Mouse (Mus musculus): ENCODE results near the gene Ptprd. TPM values are rescaled to one million over a fixed set of nuclear protein-coding genes. Genes with fewer than 3 reads are reported as not detected.
"Not testable (repeated sequence)": the region's sequence is repeated elsewhere in the genome, so short reads cannot be mapped to it uniquely, and the experiment has no call there.

The Ptprd gene
- polyA plus RNA-seq, 1 experiment from 2014 or later: 13.9 TPM

GRCm38 (mm10) chr4:76071720-76072119 lies 2140.0 kb downstream of the Ptprd start:
- Histone ChIP-seq H3K4me3 (replicated peaks) (no peak overlapping the region), H3K36me3 (no peaks in the 10 kb centered on the region), H3K27ac (no peak overlapping the region), H3K4me2 (no peak overlapping the region), H3K27me3 (replicated peaks) (no peaks in the 10 kb centered on the region), H3K9ac (no peak overlapping the region), H3K9me3 (no peaks in the 10 kb centered on the region), H3K4me1 (no peaks in the 10 kb centered on the region)
- ATAC-seq (ENCODE audit: insufficient read depth, low FRiP score, low read depth): no peak
- 82% methylated on average over 6 of the region's 6 CpGs for WGBS

- 68% methylated on average over 2 of the region's 2 CpGs for WGBS
- ATAC-seq (ENCODE audit: insufficient read depth, low FRiP score, low read depth): no peak
- Histone ChIP-seq H3K36me3 (no peaks in the 10 kb centered on the region), H3K9me3 (no peaks in the 10 kb centered on the region), H3K4me2 (no peak overlapping the region), H3K4me1 (no peaks in the 10 kb centered on the region), H3K4me3 (replicated peaks) (no peak overlapping the region), H3K9ac (no peak overlapping the region), H3K27me3 (replicated peaks) (no peaks in the 10 kb centered on the region), H3K27ac (no peak overlapping the region)
Measured at GRCm38 (mm10) chr4:76056836-76057235, 2154.9 kb downstream of the Ptprd start.

GRCm38 (mm10) chr4:76045650-76046049 lies 2166.1 kb downstream of the Ptprd start:
- no peaks in the 10 kb centered on the region for H3K9me3 ChIP-seq
- no peak overlapping the region for H3K4me3 ChIP-seq (replicated peaks)
- no peaks in the 10 kb centered on the region for H3K4me1 ChIP-seq
- WGBS: 46% methylated on average over 2 of the region's 2 CpGs
- H3K27me3 ChIP-seq (replicated peaks): no peaks in the 10 kb centered on the region
- no peak overlapping the region for H3K27ac ChIP-seq
- H3K4me2 ChIP-seq: no peak overlapping the region
- ATAC-seq (ENCODE audit: insufficient read depth, low FRiP score, low read depth): no peak
- H3K36me3 ChIP-seq: no peaks in the 10 kb centered on the region
- H3K9ac ChIP-seq: no peak overlapping the region

- H3K27ac ChIP-seq: no peak overlapping the region
- 39% methylated on average over 1 of the region's 1 CpGs for WGBS
- no peak for ATAC-seq (ENCODE audit: insufficient read depth, low FRiP score, low read depth)
- H3K4me3 ChIP-seq (replicated peaks): no peak overlapping the region
- no peaks in the 10 kb centered on the region for H3K4me1 ChIP-seq
- no peaks in the 10 kb centered on the region for H3K9me3 ChIP-seq
- no peaks in the 10 kb centered on the region for H3K27me3 ChIP-seq (replicated peaks)
- no peak overlapping the region for H3K9ac ChIP-seq
- no peaks in the 10 kb centered on the region for H3K36me3 ChIP-seq
- no peak overlapping the region for H3K4me2 ChIP-seq
Measured at GRCm38 (mm10) chr4:76044802-76045201, 2167.0 kb downstream of the Ptprd start.

- H3K4me2 ChIP-seq; H3K4me1 ChIP-seq; ATAC-seq (ENCODE audit: insufficient read depth, low FRiP score, low read depth); H3K4me3 ChIP-seq (replicated peaks); H3K9ac ChIP-seq; H3K9me3 ChIP-seq; H3K27ac ChIP-seq; H3K36me3 ChIP-seq; H3K27me3 ChIP-seq (replicated peaks): not testable (repeated sequence)
- 77% methylated on average over 4 of the region's 4 CpGs for WGBS
Measured at GRCm38 (mm10) chr4:76037178-76037577, 2174.6 kb downstream of the Ptprd start.

- Histone ChIP-seq H3K4me1 (no peaks in the 10 kb centered on the region), H3K27ac (no peak overlapping the region), H3K36me3 (no peaks in the 10 kb centered on the region), H3K4me3 (replicated peaks) (no peak overlapping the region), H3K9me3 (no peaks in the 10 kb centered on the region), H3K9ac (no peak overlapping the region), H3K4me2 (no peak overlapping the region), H3K27me3 (replicated peaks) (no peaks in the 10 kb centered on the region)
- no peak for ATAC-seq (ENCODE audit: insufficient read depth, low FRiP score, low read depth)
- 80% methylated on average over 8 of the region's 8 CpGs for WGBS
Measured at GRCm38 (mm10) chr4:76025571-76026325, 2186.0 kb downstream of the Ptprd start.

- no peaks in the 10 kb centered on the region for H3K4me1 ChIP-seq
- no peak overlapping the region for H3K9ac ChIP-seq
- ATAC-seq (ENCODE audit: insufficient read depth, low FRiP score, low read depth): no peak
- H3K36me3 ChIP-seq: no peaks in the 10 kb centered on the region
- H3K9me3 ChIP-seq: no peaks in the 10 kb centered on the region
- H3K4me2 ChIP-seq: no peak overlapping the region
- H3K27ac ChIP-seq: no peak overlapping the region
- 70% methylated on average over 3 of the region's 3 CpGs for WGBS
- H3K4me3 ChIP-seq (replicated peaks): no peak overlapping the region
- no peaks in the 10 kb centered on the region for H3K27me3 ChIP-seq (replicated peaks)
Measured at GRCm38 (mm10) chr4:76024502-76024821, 2187.3 kb downstream of the Ptprd start.

- H3K27ac ChIP-seq: no peak overlapping the region
- H3K4me1 ChIP-seq: no peaks in the 10 kb centered on the region
Measured at GRCm38 (mm10) chr4:76023756-76024501, 2187.8 kb downstream of the Ptprd start.

GRCm38 (mm10) chr4:76021670-76022069 lies 2190.1 kb downstream of the Ptprd start:
- no peak for ATAC-seq (ENCODE audit: insufficient read depth, low FRiP score, low read depth)
- Histone ChIP-seq H3K27me3 (replicated peaks) (no peaks in the 10 kb centered on the region), H3K27ac (no peak overlapping the region), H3K9me3 (no peaks in the 10 kb centered on the region), H3K4me2 (no peak overlapping the region), H3K4me1 (no peaks in the 10 kb centered on the region), H3K36me3 (no peaks in the 10 kb centered on the region), H3K4me3 (replicated peaks) (no peak overlapping the region), H3K9ac (no peak overlapping the region)
- 68% methylated on average over 4 of the region's 4 CpGs for WGBS

More at GRCm38 (mm10) chr4:76023756-76024501, 2187.8 kb downstream of the Ptprd start:
- Histone ChIP-seq H3K4me3 (replicated peaks) (no peak overlapping the region), H3K9ac (no peak overlapping the region), H3K27me3 (replicated peaks) (no peaks in the 10 kb centered on the region), H3K9me3 (no peaks in the 10 kb centered on the region), H3K36me3 (no peaks in the 10 kb centered on the region), H3K4me2 (no peak overlapping the region)
- WGBS: 71% methylated on average over 13 of the region's 13 CpGs
- ATAC-seq (ENCODE audit: insufficient read depth, low FRiP score, low read depth): no peak

- Histone ChIP-seq H3K27ac (no peak overlapping the region), H3K9me3 (no peaks in the 10 kb centered on the region), H3K4me1 (no peaks in the 10 kb centered on the region), H3K4me2 (no peak overlapping the region), H3K36me3 (no peaks in the 10 kb centered on the region), H3K9ac (no peak overlapping the region), H3K4me3 (replicated peaks) (no peak overlapping the region), H3K27me3 (replicated peaks) (no peaks in the 10 kb centered on the region)
- 83% methylated on average over 3 of the region's 3 CpGs for WGBS
- ATAC-seq (ENCODE audit: insufficient read depth, low FRiP score, low read depth): no peak
Measured at GRCm38 (mm10) chr4:76015026-76015425, 2196.7 kb downstream of the Ptprd start.

GRCm38 (mm10) chr4:76014151-76014840 lies 2197.5 kb downstream of the Ptprd start:
- H3K9ac ChIP-seq: no peak overlapping the region
- H3K4me1 ChIP-seq: no peaks in the 10 kb centered on the region
- WGBS: 53% methylated on average over 3 of the region's 3 CpGs
- ATAC-seq (ENCODE audit: insufficient read depth, low FRiP score, low read depth): no peak
- no peak overlapping the region for H3K4me2 ChIP-seq
- H3K27me3 ChIP-seq (replicated peaks): no peaks in the 10 kb centered on the region
- H3K36me3 ChIP-seq: no peaks in the 10 kb centered on the region
- no peak overlapping the region for H3K4me3 ChIP-seq (replicated peaks)
- no peak overlapping the region for H3K27ac ChIP-seq
- H3K9me3 ChIP-seq: no peaks in the 10 kb centered on the region

GRCm38 (mm10) chr4:76008580-76008979 lies 2203.2 kb downstream of the Ptprd start:
- Histone ChIP-seq H3K27me3 (replicated peaks) (no peaks in the 10 kb centered on the region), H3K9me3 (no peaks in the 10 kb centered on the region), H3K4me3 (replicated peaks) (no peak overlapping the region), H3K4me2 (no peak overlapping the region), H3K4me1 (no peaks in the 10 kb centered on the region), H3K9ac (no peak overlapping the region), H3K36me3 (no peaks in the 10 kb centered on the region), H3K27ac (no peak overlapping the region)
- no peak for ATAC-seq (ENCODE audit: insufficient read depth, low FRiP score, low read depth)
- WGBS: 81% methylated on average over 4 of the region's 4 CpGs

Data from stomach, embryonic 15.5 days (tissue).